Mouse (Mus musculus) liver, embryonic 11.5 days (tissue): ENCODE results near the gene Krtap5-2. TPM values are rescaled to one million over a fixed set of nuclear protein-coding genes. Genes with fewer than 3 reads are reported as not detected.
"Not testable (repeated sequence)": the region's sequence is repeated elsewhere in the genome, so short reads cannot be mapped to it uniquely, and the experiment has no call there.

Source experiments
- ATAC-seq: fragments of 200-750 bp; cut with Nextera tagmentation; replicated peaks from 2 replicates; pipeline ENCODE4 v1.8.0; 2017; ENCODE audit warnings: moderate number of reproducible peaks, mild to moderate bottlenecking, moderate TSS enrichment, moderate library complexity; ENCODE audit not compliant: low FRiP score
- DNase-seq: peaks from one replicate; pipeline ENCODE4 v3.0.0-alpha.2; 2017; ENCODE audit warnings: low spot score
- H3K27ac ChIP-seq: fragments of 300-500 bp; sonication (generic); 2 replicates; pipeline ENCODE4 v1.5.1; 2014; ENCODE audit warnings: mild to moderate bottlenecking, low read depth, low read length, control low read depth
- H3K27me3 ChIP-seq: fragments of 300-500 bp; sonication (generic); replicated peaks from 2 replicates; pipeline ENCODE4 v1.6.1; 2014; ENCODE audit warnings: low read length, mixed read lengths; ENCODE audit not compliant: control insufficient read depth, insufficient read depth
- H3K36me3 ChIP-seq: fragments of 300-500 bp; sonication (generic); 2 replicates; pipeline ENCODE4 v1.6.1; 2014; ENCODE audit warnings: mild to moderate bottlenecking, low read length, moderate library complexity, mixed read lengths; ENCODE audit not compliant: control insufficient read depth, insufficient read depth
- H3K4me1 ChIP-seq: fragments of 300-500 bp; sonication (generic); replicated peaks from 2 replicates; pipeline ENCODE4 v1.6.1; 2014; ENCODE audit warnings: low read length, mixed read lengths; ENCODE audit not compliant: control insufficient read depth, insufficient read depth
- H3K4me2 ChIP-seq: fragments of 300-500 bp; sonication (generic); 2 replicates; pipeline ENCODE4 v1.6.1; 2014; ENCODE audit warnings: mild to moderate bottlenecking, control low read depth, moderate library complexity
- H3K4me3 ChIP-seq: fragments of 300-500 bp; sonication (generic); 2 replicates; pipeline ENCODE4 v1.5.1; 2014; ENCODE audit warnings: low read depth, low read length, control low read depth
- H3K9ac ChIP-seq: fragments of 300-500 bp; sonication (generic); 2 replicates; pipeline ENCODE4 v1.6.1; 2014; ENCODE audit warnings: low read depth, low read length, control low read depth
- H3K9me3 ChIP-seq: fragments of 300-500 bp; sonication (generic); 2 replicates; pipeline ENCODE4 v1.6.1; 2016; ENCODE audit warnings: low read length, inconsistent platforms, mixed read lengths; ENCODE audit not compliant: control insufficient read depth
- WGBS: fragments of 180-500 bp; shearing (Covaris S2); extraction: QIAGEN DNeasy Blood & Tissue Kit; methylation state at CpG from one replicate; pipeline ENCODE4 v1.1.7; 2014; 5-methylcytosine and 5-hydroxymethylcytosine counted together
- polyA plus RNA-seq: library from polyadenylated mRNA; unstranded; fragments of >200 nt; fragmentation: Nextera tagmentation; extraction: Ambion mirVana; gene quantifications from 2 replicates; pipeline ENCODE4 v1.2.1, GENCODE M21; 2014

The Krtap5-2 gene
- polyA plus RNA-seq = not detected in 2 replicates

GRCm38 (mm10) chr7:142175905-142176304 is at the start of gene Krtap5-2:
Gene Krtap5-2 (minus strand): TSS chr7:142176005.
- not testable (repeated sequence) for H3K4me2 ChIP-seq, H3K36me3 ChIP-seq, H3K9me3 ChIP-seq, DNase-seq, ATAC-seq, H3K4me3 ChIP-seq, H3K4me1 ChIP-seq, H3K9ac ChIP-seq, H3K27me3 ChIP-seq, H3K27ac ChIP-seq

GRCm38 (mm10) chr7:142224518-142224917 is 48.7 kb upstream of the Krtap5-2 start:
- H3K9ac ChIP-seq = no peak overlapping the region
- DNase-seq = no peak
- no peaks in the 10 kb centered on the region for H3K36me3 ChIP-seq
- no peaks in the 10 kb centered on the region for H3K9me3 ChIP-seq
- no peak overlapping the region for H3K4me2 ChIP-seq
- 42% methylated on average over 2 of the region's 2 CpGs for WGBS
- ATAC-seq = no peak
- no peaks in the 10 kb centered on the region for H3K4me1 ChIP-seq
- H3K27ac ChIP-seq = no peak overlapping the region
- H3K4me3 ChIP-seq = no peak overlapping the region
- no peaks in the 10 kb centered on the region for H3K27me3 ChIP-seq

GRCm38 (mm10) chr7:142212136-142212535 is 36.3 kb upstream of the Krtap5-2 start:
- H3K27me3 ChIP-seq, H3K4me3 ChIP-seq, H3K9ac ChIP-seq, H3K4me2 ChIP-seq, DNase-seq, H3K27ac ChIP-seq, H3K9me3 ChIP-seq, ATAC-seq, H3K4me1 ChIP-seq, H3K36me3 ChIP-seq: not testable (repeated sequence)
- WGBS = 44% methylated on average over 1 of the region's 1 CpGs

- Histone ChIP-seq H3K9me3 (no peaks in the 10 kb centered on the region), H3K27me3 (no peaks in the 10 kb centered on the region), H3K4me3 (no peak within 1 kb of the TSS), H3K4me1 (no peaks in the 10 kb centered on the region), H3K36me3 (no peaks in the 10 kb centered on the region), H3K27ac (no peak within 1 kb of the TSS), H3K9ac (no peak within 1 kb of the TSS), H3K4me2 (no peak within 1 kb of the TSS)
- WGBS = 51% methylated on average over 1 of the region's 1 CpGs
- ATAC-seq (no peak), DNase-seq (no peak)
Measured at GRCm38 (mm10) chr7:142211559-142211958, 35.8 kb upstream of the Krtap5-2 start, which contains the start of gene Gm7579. Gene Gm7579 (plus strand): TSS chr7:142211859.

GRCm38 (mm10) chr7:142206891-142207290 is 31.1 kb upstream of the Krtap5-2 start:
- H3K4me1 ChIP-seq, H3K4me3 ChIP-seq, H3K27me3 ChIP-seq, DNase-seq, H3K27ac ChIP-seq, H3K36me3 ChIP-seq, H3K4me2 ChIP-seq, H3K9me3 ChIP-seq, ATAC-seq, H3K9ac ChIP-seq: not testable (repeated sequence)
- WGBS = 72% methylated on average over 5 of the region's 5 CpGs

GRCm38 (mm10) chr7:142205488-142205887 is 29.7 kb upstream of the Krtap5-2 start:
- no peak for ATAC-seq
- DNase-seq = no peak
- no peaks in the 10 kb centered on the region for H3K27me3 ChIP-seq
- H3K4me1 ChIP-seq = no peaks in the 10 kb centered on the region
- H3K27ac ChIP-seq = no peak overlapping the region
- no peaks in the 10 kb centered on the region for H3K9me3 ChIP-seq
- H3K9ac ChIP-seq = no peak overlapping the region
- no peak overlapping the region for H3K4me2 ChIP-seq
- H3K36me3 ChIP-seq = no peaks in the 10 kb centered on the region
- no peak overlapping the region for H3K4me3 ChIP-seq

- DNase-seq (no peak), ATAC-seq (no peak)
- no peak within 1 kb of the TSS for H3K9ac ChIP-seq
- 73% methylated on average over 1 of the region's 1 CpGs for WGBS
- no peak within 1 kb of the TSS for H3K4me3 ChIP-seq
- H3K27ac ChIP-seq = no peak within 1 kb of the TSS
- no peak within 1 kb of the TSS for H3K4me2 ChIP-seq
- H3K27me3 ChIP-seq = no peaks in the 10 kb centered on the region
- no peaks in the 10 kb centered on the region for H3K9me3 ChIP-seq
- H3K4me1 ChIP-seq = no peaks in the 10 kb centered on the region
- no peaks in the 10 kb centered on the region for H3K36me3 ChIP-seq
Measured at GRCm38 (mm10) chr7:142201064-142201463, 25.3 kb upstream of the Krtap5-2 start, which contains the start of gene Krtap5-3. Gene Krtap5-3 (plus strand): TSS chr7:142201364.

- 77% methylated on average over 2 of the region's 2 CpGs for WGBS
- Histone ChIP-seq H3K4me1 (no peaks in the 10 kb centered on the region), H3K9ac (no peak overlapping the region), H3K27me3 (no peaks in the 10 kb centered on the region), H3K4me2 (no peak overlapping the region), H3K36me3 (no peaks in the 10 kb centered on the region), H3K9me3 (no peaks in the 10 kb centered on the region), H3K27ac (no peak overlapping the region), H3K4me3 (no peak overlapping the region)
- no peak for DNase-seq
- ATAC-seq = no peak
Measured at GRCm38 (mm10) chr7:142198748-142199147, 22.9 kb upstream of the Krtap5-2 start.

- H3K9me3 ChIP-seq = no peaks in the 10 kb centered on the region
- DNase-seq = no peak
- H3K27ac ChIP-seq = no peak within 1 kb of the TSS
- no peaks in the 10 kb centered on the region for H3K4me1 ChIP-seq
- WGBS = 26% methylated on average over 2 of the region's 2 CpGs
- H3K4me3 ChIP-seq = no peak within 1 kb of the TSS
- H3K36me3 ChIP-seq = no peaks in the 10 kb centered on the region
- H3K9ac ChIP-seq = no peak within 1 kb of the TSS
- ATAC-seq = no peak
- H3K4me2 ChIP-seq = no peak within 1 kb of the TSS
- H3K27me3 ChIP-seq = no peaks in the 10 kb centered on the region
Measured at GRCm38 (mm10) chr7:142190289-142190688, 14.5 kb upstream of the Krtap5-2 start, which contains the start of gene Gm10153. Gene Gm10153 (minus strand): TSS chr7:142190389.
